Comparison of ENCODE assay signal across 8 mouse cellular contexts in the genomic region with DNA sequence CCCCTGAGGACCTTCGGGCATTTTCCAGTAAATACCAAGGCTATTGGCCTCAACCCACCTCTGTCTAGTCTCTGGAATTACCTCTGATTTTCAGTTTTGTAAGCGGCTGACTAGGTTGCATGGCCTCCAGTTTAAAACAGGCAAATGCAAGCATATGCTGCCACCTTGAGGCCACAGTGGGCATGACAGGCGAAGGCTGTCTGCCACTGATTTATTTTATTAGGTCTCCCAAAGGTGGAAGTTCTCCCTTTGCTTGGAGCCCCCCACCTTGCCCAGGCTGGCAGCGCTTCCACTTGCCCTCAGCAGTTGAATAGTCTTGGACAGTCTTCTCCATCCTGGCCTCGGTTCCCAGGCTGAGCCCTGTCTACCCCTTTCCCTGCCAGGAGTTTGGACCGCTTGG.
DNase-seq lines count a peak whose midpoint lies in the region; ATAC-seq and TF ChIP-seq lines count a peak whose summit lies in the region.

No protein-coding gene starts in this region.

- ATAC-seq in lung, embryonic 15.5 days (ENCODE audit: borderline replicate concordance, extremely low read depth, low FRiP score, low TSS enrichment): peak; percentile 15; the same call in 1 of the 2 replicates

- peak; percentile 73 for DNase-seq in CD4-positive helper T cell, adult 2 months (ENCODE audit: low read depth, low spot score)
- peak; percentile 85 to 87 for DNase-seq in adrenal gland, adult 18-20 months (ENCODE audit: low spot score in 2 of 2)
- peak; percentile 68 to 77 for DNase-seq in gastrocnemius, postnatal 4 days (ENCODE audit: low spot score in 2 of 2)
- DNase-seq in layer of hippocampus, adult 11-12 months (ENCODE audit: low spot score): peak; percentile 89
- peak; percentile 87 for DNase-seq in ovary, postnatal 14 days (ENCODE audit: low spot score)
- DNase-seq in thymus, postnatal 10 days (ENCODE audit: low spot score in 2 of 2): peak; percentile 40 to 78

- no peaks in the 10 kb centered on the region for H3K4me1 ChIP-seq in cortical plate, adult 2 months (ENCODE audit: control insufficient read depth, insufficient read depth, low read length)
- H3K4me1 ChIP-seq in lung, embryonic 15.5 days: no peaks in the 10 kb centered on the region

- TF ChIP-seq POLR2A in cortical plate, adult 2 months (IDR thresholded peaks at IDR 0.05; ENCODE audit: extremely low read depth, insufficient read depth, low read length): no peak

- TF ChIP-seq CTCF in cortical plate, adult 2 months (IDR thresholded peaks at IDR 0.05; ENCODE audit: extremely low read depth, insufficient read depth, low read length): peak; percentile 98

- H3K27me3 ChIP-seq in lung, embryonic 15.5 days: no peaks in the 10 kb centered on the region

- no peak overlapping the region for H3K4me3 ChIP-seq in cortical plate, adult 2 months (ENCODE audit: insufficient read depth, low read length)
- H3K4me3 ChIP-seq in lung, embryonic 15.5 days: no peak overlapping the region

- H3K36me3 ChIP-seq in lung, embryonic 15.5 days: no peaks in the 10 kb centered on the region

- H3K4me2 ChIP-seq in lung, embryonic 15.5 days: no peak overlapping the region

- H3K9me3 ChIP-seq in lung, embryonic 15.5 days: no peaks in the 10 kb centered on the region

- no peak overlapping the region for H3K27ac ChIP-seq in cortical plate, adult 2 months (ENCODE audit: insufficient read depth, low read length)
- H3K27ac ChIP-seq in lung, embryonic 15.5 days: no peak overlapping the region

- H3K9ac ChIP-seq in lung, embryonic 15.5 days: no peak overlapping the region

- 19% methylated on average over 6 of the region's 6 CpGs for WGBS in lung, embryonic 15.5 days
